Mouse (Mus musculus) megakaryocyte-erythroid progenitor cell, adult 5 weeks (primary cell): ENCODE results near the gene Olfr685. TPM values are rescaled to one million over a fixed set of nuclear protein-coding genes. Genes with fewer than 3 reads are reported as not detected.

Source experiments
- polyA plus RNA-seq: library from polyadenylated mRNA; stranded (reverse); fragments of >175 nt; gene quantifications from 2 replicates; pipeline ENCODE4 v1.2.3, GENCODE M21; 2012

Olfr685 gene
- polyA plus RNA-seq, result 0.06 TPM in 1 of 2 replicates, not detected in the other

DNA sequence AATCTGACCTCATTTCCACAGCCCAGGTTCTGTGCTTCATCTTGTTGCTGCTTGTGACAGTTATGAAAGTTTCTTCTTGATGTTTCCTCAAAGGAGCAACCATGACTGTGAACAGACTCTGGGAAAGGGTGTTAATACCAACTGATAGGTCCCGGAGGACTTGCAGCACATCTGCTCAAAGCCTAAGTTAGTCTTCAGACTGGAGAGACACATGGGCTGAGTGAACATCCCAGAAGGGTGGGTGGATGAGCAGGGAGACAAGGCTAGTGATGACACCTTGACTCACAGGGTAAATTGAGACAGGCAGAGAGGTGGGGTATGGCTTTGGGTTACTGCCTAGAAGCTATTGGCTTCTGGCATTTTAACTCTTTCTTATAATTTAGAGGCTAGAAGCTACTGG lies at the start of gene Olfr685:
Gene Olfr685 (minus strand): TSS at position 101 of the 400 bp plus-strand sequence.

DNA sequence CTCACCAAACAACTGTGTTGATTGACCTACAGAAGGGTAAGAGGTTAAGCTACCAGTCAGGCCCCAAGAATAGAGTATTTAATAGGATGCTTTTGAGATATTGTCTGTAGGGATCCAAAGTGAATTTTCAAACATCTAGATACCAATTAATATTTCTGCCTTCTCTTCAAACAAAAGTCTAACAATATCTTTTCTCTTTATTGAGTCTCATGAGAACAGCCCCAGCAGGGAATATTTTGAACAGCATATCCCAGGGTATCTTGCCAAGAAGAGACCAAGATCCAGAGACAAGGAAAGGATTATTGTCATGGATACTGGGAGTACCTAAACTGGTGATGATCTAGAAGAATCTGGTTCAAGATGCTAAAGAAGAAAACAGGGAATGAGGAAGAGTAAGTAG lies 21.6 kb upstream of the Olfr685 start, which contains the start of gene Olfr686:
Gene Olfr686 (minus strand): TSS at position 101 of the 400 bp plus-strand sequence.

DNA sequence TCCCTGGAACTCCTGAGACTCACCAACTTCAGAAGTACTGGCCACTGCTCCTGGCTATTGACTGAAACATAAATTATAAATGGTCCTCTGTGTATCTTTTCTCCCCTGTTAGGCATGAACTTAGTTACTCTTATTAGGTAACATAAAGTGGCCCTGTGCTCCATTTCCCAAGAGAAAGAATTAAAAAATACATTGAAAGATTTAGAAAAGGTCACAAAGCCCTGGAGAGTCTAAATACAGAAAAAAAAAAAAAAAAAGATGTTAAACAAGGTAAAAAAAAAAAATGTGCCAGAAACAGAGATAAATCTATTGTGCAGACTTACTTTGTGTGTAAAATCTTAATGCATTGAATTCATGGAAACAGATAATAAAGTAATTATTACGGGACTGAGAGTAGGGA lies 22.3 kb downstream of the Olfr685 start, which contains the start of gene Olfr684:
Gene Olfr684 (minus strand): TSS at position 101 of the 400 bp plus-strand sequence.

DNA sequence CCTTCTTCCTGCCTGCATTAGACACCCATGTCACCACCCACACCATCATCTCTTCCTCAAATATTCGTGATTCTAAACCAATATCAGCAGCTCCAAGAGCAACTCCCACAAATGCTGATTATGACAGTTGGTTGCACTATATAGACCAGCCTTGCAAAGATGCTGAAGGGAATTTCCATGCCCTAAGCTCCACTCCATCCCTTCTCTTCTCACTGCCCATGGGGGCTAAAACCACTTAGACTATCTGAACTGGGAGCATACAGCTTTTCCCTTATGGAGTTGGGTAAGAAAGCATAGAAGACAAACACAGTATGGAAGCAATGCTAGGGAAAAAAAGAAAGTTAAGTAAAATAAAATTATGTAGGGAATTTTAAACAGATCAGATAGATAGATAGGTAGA lies 38.9 kb downstream of the Olfr685 start, which contains the start of gene Olfr683:
Gene Olfr683 (minus strand): TSS at position 101 of the 400 bp plus-strand sequence.

Other genes starting within 250 kb of the Olfr685 start
- gene Olfr670, start 223.4 kb downstream of the Olfr685 start, polyA plus RNA-seq, result not detected in 2 replicates
- gene Olfr671, start 206.9 kb downstream of the Olfr685 start, polyA plus RNA-seq, result 0.02 TPM in 1 of 2 replicates, not detected in the other
- not detected in 2 replicates for gene Olfr672, start 184.0 kb downstream of the Olfr685 start, polyA plus RNA-seq
- not detected in 2 replicates for gene Olfr675, start 157.6 kb downstream of the Olfr685 start, polyA plus RNA-seq
- gene Olfr676, start 153.3 kb downstream of the Olfr685 start, polyA plus RNA-seq, result not detected in 2 replicates
- gene Olfr677, start 134.6 kb downstream of the Olfr685 start, polyA plus RNA-seq, result not detected in 2 replicates
- gene Olfr678, start 121.5 kb downstream of the Olfr685 start, polyA plus RNA-seq, result not detected in 2 replicates
- gene Olfr679, start 104.8 kb downstream of the Olfr685 start, polyA plus RNA-seq, result not detected in 2 replicates
- gene Olfr680-ps1, start 93.2 kb downstream of the Olfr685 start, polyA plus RNA-seq, result not detected in 2 replicates
- gene Olfr681, start 69.2 kb downstream of the Olfr685 start, polyA plus RNA-seq, result not detected in 2 replicates
- not detected in 2 replicates for gene Olfr683, start 39.0 kb downstream of the Olfr685 start, polyA plus RNA-seq
- gene Olfr684, start 22.4 kb downstream of the Olfr685 start, polyA plus RNA-seq, result 0.08 TPM in 1 of 2 replicates, not detected in the other
- gene Olfr686, start 21.5 kb upstream of the Olfr685 start, polyA plus RNA-seq, result not detected in 2 replicates
- not detected in 2 replicates for gene Olfr688, start 102.1 kb upstream of the Olfr685 start, polyA plus RNA-seq
- gene Olfr689, start 125.2 kb upstream of the Olfr685 start, polyA plus RNA-seq, result not detected in 2 replicates
- gene Olfr690, start 148.1 kb upstream of the Olfr685 start, polyA plus RNA-seq, result not detected in 2 replicates
- not detected in 2 replicates for gene Olfr691, start 156.3 kb upstream of the Olfr685 start, polyA plus RNA-seq
- not detected in 2 replicates for gene Olfr692, start 182.2 kb upstream of the Olfr685 start, polyA plus RNA-seq
- gene Gm5901, start 189.0 kb upstream of the Olfr685 start, polyA plus RNA-seq, result not detected in 2 replicates
- gene Fam160a2, start 214.0 kb upstream of the Olfr685 start, polyA plus RNA-seq, result 41.2 and 52.9 TPM in 2 replicates
- gene Cnga4, start 218.6 kb upstream of the Olfr685 start, polyA plus RNA-seq, result 0.06 TPM in 1 of 2 replicates, not detected in the other
- not detected in 2 replicates for gene Cckbr, start 239.7 kb upstream of the Olfr685 start, polyA plus RNA-seq